Mouse (Mus musculus): ENCODE data around the gene Pcca.

The Pcca gene

DNA sequence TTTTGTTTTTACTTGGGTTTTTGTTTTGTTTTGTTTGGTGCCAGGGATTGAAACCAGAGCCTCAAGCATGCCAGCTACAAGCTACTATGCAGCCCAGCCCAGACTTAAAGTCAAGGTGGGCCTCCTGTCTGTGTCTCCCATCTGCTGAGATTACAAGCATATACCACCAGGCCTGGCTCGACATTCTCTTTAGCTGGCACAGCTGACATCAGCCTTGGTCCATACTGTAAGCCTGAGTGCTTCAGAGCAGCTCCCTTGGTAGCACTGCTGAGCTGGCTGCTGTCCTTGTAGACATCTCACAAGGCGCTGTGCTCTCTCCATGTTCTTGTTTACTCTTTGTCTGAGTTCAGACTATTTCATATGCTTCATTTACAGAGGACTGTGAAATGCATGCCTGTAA lies 302.9 kb downstream of the Pcca start:
- no peak for DNase-seq (ENCODE audit: low spot score)

DNA sequence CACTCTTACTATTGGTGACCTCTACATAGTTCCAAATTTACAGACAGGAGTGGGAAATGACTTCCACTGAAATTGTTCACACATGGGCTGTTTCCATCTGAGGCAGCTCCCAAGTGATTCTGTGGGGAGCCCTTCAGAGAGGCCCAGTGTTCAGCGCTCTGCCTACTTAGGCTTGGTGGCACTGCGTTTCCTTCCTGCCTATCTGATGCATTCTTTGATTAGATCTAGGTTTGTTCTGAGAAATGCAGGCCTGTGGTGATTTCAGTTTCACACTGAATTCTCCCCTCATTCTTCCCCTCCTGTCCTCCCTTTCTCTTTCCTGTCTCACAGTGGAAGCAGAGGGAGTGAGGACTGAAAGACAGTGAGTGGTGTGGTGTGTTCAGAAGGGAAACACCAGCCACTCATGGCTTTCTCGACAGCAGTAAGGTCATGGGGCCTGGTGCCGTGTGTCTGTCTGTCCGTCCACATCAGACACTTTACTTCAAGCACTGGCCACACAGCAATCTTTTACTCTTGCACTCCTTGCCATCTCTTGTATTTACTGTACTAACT lies 318.5 kb downstream of the Pcca start:
- DNase-seq (ENCODE audit: low spot score) = no peak

DNA sequence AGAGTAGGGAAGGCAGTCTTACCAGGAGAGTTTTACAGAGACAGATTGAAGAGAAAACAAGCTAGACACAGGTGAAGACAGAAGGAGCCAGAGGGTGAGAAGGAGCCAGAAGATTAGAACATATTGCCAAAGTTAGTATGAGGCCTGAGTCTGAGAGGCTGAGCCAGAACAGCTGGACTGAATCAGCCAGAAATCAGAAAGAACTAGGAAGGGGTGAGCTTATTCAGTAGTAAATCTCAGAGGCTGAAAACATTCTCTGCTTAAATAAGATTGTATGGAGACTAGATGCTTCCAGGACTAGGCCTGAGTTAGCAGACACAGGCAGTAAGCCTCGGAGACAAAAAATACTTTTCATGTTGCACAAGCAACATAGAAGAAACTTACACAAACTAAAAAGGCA lies 325.7 kb downstream of the Pcca start:
- DNase-seq (ENCODE audit: low spot score) = no peak

DNA sequence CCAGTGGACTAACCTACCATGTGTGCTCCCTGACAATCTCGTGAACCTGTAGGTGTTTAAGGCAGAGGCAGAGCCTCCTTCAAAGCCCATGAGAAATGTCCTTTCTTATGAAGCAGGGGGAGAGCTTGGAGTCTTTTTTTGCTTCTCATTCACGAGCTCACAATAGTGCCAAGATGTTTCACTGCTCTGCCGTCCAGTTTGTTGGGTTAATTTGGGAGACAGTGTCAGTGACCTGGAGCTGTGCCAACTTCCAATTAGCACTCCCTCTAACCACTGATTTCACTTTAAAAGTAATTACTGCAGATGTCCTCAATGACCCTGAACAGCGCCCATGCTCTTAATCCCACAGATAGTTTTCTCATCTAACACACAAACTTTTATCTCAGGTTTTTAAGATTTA lies 328.5 kb downstream of the Pcca start:
- DNase-seq (ENCODE audit: low spot score) = no peak

DNA sequence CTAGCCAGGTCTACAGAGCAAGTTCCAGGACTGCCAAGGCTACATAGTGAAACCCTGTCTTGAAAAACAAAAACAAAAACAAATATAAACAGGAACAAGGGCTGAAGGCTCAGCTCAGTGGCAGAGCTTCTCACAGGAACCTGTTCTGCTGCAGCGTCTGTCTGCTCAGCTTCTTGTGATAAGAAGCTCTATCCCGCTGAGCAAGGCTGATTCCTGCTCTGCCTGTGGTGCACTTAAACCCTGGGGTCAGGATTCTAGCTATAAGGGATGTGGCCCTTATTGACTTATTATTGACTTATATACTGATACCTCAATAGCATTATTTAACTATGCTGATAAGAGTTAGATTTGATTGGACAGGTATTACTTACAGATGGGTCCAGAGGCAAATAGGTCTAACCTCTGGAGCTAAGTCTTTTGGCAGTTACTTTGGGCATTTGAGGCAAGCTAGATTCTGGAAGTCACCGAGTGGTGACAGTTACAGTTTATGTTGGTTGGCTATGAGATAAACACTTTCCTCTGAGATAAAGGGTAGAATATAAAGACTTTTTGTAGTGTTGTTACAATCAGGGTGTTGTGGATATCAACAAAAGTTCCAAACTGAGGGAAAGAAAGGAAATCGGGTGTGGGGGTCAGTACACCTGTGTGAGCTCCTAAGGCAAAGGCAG lies 331.5 kb downstream of the Pcca start:
- DNase-seq (ENCODE audit: low spot score) = no peak

DNA sequence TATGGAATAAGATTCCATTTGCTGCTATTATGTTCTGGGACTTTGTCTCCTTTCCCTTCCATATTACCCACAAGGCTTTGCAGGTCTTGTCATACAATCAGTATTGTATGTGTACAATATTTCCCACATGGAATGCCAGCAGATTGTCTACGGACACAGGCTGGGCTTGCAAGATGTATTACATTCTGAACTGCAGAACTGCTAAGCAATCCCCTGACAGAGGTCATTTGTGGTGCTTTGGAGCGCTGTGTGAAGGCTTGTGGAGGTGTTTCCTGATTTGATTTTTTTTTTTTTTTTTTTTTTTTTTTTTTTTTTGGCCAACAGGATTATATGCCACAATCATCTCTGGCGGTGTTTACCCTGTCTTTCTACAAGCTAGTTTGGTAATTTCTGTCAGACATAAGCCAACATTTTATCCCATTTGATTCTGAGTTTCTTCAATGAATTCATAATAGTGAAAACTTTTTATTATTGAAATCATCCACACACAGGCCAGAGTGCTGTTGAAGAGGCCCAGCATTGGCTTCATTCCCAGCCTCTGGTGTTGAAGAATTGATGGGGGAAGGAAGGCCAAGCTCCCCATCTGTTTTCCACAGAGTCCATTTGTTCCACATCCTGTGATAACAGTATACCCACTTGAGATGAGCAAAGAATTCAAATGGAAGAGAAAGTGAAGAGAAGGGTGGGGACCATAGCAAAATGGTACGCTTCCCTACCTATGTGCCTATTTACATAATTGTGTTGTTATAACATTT lies 333.6 kb downstream of the Pcca start:
- DNase-seq (ENCODE audit: low spot score) = no peak

DNA sequence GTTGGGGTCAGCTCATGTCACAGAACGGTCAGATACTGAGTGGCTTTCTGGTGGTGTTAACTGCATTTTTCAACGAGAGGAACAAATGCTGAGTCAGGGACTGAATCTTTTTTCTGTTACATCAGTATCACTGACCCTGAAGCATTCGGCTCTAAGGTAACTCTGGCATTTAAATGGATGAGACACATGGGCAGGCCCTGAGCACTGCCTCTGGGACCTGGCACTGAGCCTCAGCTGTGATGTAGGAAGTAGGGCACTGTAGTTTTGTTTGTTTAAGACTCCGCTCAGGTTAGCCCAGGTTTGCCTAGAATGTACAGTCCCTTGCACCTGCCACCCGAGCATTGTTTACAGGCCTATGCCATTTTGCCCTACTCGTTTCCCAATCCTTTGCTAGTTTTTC lies 335.7 kb downstream of the Pcca start:
- DNase-seq (ENCODE audit: low spot score) = no peak

DNA sequence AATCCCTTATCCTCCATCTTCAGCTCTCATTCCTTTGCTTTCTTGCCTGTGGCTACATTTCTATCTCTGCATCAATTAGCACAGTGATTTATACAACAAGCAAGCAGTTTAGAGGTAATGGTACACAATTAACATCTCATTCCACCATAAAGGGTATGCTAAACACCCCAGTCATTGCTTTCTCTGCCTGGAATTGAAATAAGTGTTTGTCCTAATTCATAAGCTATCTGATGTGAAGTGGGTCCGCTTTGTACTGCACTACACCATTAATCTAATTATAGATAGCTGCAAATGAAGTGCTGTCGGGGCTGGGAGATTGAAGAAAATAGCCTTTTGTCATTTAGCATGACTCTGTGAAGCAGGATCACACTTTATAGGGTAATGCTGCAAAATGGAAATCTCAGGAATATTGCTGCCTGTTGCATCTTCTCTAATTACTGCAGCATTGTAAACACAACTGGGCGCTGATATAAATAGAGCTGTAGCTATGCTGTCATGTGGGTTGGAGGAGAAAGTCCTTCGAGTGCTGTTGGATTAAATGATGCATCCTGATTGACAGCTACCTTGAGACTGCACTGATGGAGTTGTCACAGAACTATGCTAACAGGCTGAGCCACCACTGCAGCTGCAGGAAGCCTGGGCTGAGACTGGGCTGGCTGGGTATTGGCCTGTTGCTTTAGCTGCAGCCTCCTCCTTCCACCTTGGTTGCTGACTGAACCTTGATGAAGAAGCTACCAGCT lies 337.9 kb downstream of the Pcca start:
- DNase-seq (ENCODE audit: low spot score) = no peak

DNA sequence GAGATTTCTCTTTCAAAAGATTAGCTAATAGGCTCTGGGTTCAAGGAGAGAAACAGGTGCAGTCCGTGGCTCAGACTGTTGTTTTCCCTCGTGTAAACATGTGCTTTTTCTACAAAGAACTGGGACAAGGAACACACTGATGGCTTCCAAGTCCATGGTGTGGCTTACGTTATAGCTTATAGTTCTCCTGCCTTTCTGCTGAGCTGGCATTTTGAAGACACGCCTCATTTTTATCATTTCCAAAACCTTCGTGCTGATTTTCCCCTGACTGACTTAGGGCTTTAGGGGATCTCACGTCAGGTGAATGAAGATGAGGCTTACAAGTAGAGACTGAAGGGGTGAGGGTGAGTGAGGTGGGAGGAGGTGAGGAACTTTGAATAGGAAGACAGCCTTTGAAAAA lies 338.5 kb downstream of the Pcca start:
- DNase-seq (ENCODE audit: low spot score) = no peak

DNA sequence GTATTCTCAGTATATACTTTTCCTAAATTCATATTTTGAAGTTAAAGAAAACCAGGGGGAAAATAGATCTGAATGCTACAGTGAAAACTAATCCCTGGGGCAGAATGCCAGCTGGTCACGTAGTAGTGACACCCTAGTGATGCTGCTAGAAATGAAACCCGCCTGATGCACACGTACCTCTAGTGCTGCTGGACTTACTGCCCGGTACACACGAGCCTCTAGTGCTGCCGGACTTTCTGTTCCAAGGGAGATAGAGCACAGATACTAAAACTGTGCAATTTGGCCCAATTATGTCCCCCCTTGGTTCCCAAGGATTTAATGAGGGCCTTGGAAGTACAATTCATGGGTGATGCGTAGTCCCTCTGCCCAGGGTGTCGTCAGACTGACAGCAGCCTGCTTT lies 340.9 kb downstream of the Pcca start:
- DNase-seq (ENCODE audit: low spot score) = no peak

DNA sequence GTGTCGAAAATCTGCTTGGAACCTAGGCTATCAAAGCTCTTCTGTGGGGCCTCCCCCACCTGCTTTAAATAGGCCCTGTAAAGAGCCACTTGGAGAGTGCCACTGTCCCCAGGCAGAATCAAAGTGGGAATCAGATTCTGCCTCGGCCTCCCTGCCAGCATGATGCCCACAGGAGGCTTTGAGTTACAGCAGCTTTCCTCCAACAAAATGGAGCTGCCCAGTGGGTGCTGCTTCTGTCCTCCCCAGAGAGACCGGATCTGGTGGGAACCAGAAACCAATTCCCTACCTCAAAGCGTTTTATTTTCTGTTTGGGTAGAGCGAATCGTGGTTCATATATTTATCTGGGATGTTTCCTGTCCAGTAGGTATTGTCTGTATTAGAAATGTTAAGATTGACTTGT lies 341.5 kb downstream of the Pcca start:
- DNase-seq (ENCODE audit: low spot score) = no peak

DNA sequence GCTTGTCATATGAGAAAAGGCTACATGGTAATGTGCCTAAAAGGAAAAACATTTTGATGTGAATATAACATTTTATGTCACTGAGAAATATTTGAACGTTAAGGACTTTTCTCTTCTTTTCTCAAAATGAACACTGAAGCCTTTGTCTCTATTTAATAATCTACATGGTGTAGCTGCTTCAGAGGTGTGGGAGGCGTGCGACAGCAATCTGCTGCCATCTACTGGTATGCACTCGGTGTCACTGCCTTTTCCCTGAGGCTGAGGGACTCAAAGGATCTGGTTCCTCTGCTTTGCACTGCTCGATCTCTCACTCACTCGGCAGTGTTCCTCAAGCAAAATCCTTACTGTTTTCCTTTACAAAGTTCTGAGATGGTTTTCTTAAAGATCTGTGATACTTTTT lies 342.0 kb downstream of the Pcca start:
- peak; percentile 72 for DNase-seq (ENCODE audit: low spot score)

DNA sequence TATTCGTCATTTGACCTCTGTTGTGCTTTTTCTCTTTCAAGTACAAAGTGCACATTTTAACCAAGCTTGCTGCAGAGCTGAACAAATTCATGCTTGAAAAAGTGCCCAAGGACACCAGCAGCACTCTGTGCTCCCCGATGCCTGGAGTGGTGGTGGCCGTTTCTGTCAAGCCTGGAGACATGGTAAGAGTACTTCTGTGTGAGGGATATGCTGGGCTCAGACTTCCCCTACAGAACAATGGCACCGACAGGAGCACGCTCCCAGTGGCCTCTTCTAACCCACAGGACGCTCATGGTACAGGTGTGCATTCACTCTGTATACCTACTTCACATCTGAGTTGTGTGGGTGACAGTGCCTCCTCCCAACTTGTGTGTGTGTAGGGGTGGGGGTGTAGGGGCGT lies 342.6 kb downstream of the Pcca start:
- no peak for DNase-seq (ENCODE audit: low spot score)

DNA sequence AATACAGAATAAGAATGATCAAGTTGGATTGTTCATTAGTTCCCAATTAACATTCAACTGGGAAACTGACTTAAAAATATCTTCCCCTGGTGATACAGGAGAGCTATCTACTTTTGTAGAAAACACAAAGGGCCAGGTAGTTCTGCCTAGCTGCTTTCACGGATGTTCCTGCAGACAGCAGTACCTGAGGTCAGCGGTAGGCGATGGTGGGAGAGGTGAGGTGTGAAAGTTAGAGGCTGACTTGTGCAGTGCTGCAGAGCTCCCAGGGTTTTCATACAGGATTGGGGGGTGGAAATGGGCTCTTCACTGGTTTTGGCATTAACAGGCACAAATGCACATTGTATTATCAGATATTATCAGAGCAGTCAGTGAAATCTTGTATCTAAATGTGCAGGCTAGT lies 343.7 kb downstream of the Pcca start:
- no peak for DNase-seq (ENCODE audit: low spot score)

DNA sequence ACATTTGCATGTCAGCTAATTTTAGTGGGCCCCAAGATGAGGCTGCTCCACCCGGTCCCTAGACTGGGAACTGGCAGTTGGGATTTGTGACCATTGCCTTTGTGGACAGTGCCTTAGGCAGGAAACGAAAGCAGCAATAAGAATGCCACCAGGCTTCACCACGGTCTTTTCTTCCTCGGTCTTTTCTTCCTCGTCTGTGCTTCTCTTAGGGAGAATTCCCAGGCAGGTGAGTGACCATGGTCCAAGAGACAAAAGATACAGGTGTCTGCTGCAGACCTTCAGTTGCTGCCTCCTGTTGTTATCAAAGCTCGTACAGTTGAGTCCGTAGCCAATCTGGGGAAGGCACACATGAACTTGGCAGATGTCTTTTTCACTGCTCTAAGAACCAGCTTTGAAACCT lies 346.2 kb downstream of the Pcca start:
- no peak for DNase-seq (ENCODE audit: low spot score)

DNA sequence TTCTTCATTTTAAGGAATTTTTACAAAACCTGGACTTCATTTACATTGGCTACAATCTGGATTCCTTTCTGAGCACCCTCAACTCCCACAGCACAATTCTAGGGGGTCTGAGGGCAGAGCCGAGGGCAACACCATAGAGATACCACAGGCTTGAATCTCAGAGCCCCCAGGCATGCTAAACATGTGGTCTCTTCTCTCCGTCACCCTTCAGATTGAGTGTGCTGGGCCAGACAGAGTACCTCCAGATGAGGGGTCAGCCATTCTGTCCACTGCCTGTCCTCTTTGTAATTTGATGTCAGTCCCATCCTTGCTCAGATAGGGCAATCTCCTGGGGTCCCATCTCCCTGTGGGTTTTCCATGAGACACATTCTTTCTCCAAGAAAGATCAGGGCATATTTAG lies 347.6 kb downstream of the Pcca start:
- no peak for DNase-seq (ENCODE audit: low spot score)

DNA sequence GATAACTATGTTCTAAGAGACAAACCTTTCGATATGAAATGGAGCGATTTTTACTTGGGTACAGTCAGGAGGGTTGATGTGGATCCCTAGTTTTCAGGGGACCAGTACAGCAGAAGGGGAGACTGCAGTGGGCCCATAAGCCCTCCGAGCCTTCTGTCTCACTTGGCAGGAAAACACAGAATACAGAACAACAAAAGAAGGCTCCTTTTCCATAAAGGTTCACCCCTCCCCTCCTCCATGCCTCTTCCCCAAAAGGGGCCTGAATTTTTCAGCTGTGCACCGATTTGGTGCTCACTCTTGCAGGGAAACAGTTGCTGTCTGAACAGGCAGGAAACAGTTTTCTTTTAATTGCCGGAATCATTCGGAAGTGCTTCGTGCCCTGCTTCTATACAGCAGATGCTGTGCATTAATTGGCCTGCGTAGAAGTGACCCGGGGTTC lies 348.1 kb downstream of the Pcca start:
- no peak for DNase-seq (ENCODE audit: low spot score)

DNA sequence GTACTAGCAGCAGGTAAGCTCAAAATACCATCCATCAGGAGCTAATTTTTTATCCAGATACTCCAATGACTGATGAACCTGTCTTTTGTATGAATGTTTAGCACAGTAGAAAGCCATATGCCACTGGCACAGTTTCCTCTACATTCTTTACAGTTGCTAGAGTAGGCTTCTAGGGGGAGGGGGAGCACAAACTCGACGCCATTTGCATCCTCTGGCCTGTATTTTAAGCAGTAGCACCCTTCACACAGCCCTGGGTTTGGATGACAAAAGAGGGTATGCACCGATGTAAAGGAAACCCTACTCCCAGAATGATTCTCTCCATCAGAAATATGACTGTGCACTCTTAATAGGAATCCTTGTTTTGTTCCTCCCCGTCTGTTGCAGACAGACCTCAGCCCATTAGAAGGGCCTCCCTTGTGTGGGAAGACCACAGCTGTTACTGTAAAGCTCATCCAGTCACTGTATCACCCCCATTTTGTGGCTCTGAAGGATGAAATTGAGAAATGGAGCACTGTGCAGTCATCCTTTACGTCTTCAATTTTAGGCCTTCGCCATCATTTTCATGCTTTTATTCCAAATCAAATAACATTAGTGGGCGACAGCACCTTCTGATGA lies 348.8 kb downstream of the Pcca start:
- no peak for DNase-seq (ENCODE audit: low spot score)

DNA sequence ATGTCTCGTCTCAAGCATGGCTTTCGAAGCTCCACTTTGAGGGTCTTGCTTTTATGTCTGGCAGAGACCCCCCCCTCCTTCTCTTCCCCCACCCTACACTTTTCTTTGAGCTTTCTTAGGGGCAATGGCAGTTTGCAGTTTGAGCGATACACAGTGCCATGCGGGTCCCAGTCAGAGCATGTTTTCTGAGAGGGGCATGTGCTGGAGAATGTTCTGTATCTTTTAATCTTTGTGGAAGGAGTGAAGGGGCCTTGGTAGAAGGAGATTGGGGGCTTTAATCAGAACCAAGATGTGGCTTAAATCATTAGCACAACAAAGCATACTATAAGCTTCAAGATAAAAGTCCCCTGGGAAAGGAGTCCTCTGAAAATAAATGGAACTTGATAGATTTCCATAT lies 349.3 kb downstream of the Pcca start:
- DNase-seq (ENCODE audit: low spot score) = no peak

DNA sequence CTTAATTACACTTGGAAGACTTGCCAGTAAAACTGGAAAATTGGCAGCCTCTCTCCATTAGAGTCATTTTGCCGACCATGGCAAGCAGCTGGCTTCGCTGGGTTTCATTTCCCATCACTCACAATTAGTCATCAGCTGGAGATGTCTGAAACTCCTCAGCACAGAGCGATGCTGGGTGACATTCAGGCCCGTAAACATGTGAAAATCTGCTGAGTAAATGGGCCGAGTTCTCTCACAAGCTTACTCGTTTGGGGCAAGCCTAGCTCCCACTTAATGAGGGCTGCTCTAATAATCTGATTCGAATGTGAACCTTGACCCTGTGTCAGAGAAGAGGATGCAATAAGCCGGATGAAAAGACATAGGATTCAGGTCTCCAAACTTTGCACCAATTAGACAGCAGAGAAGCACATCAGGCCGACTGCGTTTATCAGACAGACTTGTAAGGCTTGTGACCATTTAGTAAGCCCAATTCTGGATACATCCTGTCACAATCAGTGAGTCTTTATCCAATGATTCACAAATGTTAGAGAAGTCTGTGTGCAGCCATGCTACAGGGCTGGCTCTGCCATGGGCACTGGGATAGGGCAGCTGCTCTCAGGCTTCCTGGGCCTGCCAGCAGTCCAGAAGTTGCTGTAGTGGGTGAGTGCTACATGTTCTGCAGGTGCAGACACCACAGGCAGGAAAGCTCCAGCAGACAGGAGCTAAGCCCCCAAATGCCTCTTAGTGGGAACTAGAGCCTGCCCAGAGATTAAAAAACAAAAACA lies 349.9 kb downstream of the Pcca start:
- DNase-seq (ENCODE audit: low spot score) = no peak

DNA sequence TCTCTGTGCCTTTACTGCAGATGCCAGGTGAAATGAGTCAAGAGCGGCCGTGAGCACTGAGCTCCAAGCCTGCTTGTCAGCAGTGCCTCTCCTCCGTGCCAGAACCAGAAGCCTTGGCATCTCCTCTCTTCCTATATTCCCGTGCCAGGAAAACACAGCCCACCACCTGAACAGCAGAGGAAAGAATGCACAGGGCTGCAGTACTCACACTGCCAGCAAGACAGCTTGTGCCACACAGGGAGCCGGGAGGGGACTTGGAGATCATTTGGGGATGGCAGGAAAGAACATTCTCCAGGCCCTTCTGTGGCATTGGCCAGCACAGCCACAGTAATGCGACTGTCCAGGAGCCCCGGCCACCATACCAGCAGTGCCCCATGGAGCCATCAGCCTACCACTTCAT lies 351.8 kb downstream of the Pcca start:
- no peak for DNase-seq (ENCODE audit: low spot score)

DNA sequence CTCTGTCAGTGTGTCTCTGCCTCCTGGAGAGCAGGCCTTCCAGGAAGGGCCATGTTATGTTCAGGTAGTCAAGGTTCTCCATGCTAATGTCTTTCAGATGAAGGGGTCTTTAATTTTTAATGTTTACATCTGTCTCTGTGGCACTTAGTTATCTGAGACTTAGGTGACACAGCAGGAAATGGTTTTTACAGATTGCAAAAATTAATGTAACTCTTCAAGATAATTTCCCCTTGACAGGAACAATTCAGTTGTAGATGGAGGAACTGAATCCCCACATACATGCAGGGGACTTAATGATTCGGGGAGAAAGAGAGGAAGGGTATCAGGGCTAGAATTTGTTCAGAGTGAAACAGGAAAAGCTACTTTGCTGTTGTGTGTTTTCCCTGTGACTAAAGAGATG lies 353.2 kb downstream of the Pcca start:
- no peak for DNase-seq (ENCODE audit: low spot score)

All from lung, postnatal 25 days (tissue).